Mouse (Mus musculus): ENCODE data around the gene Cog4.

DNA sequence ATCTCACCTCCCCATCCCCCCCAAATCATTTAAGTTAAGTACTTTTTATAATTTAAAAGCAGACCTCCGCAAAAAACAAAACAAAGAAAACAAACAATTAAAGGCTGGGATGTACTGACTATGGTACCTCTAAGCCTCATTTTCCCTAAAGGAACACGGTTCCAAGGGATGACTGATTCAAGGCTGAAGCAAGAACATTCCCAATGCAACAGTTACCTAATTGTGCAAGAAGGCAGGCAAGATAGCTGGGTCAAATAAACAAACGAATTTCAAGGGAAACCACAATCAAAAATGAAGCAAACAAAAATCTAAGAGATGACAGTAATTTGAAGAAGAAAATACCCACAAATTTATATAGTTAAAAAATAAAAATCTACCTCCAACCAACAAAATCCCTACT is 24.4 kb upstream of the Cog4 start:
- TF ChIP-seq CTCF (conservative IDR thresholded peaks at IDR 0.05 in 1 of 2, IDR thresholded peaks at IDR 0.05 in 1 of 2; ENCODE audit: low read depth in 2 of 2, low read length in 2 of 2) (no peak), NELFE (IDR thresholded peaks at IDR 0.05; ENCODE audit: low read depth, low read length) (no peak), EP300 (IDR thresholded peaks at IDR 0.05; ENCODE audit: low read length) (no peak), ZNF384 (IDR thresholded peaks at IDR 0.05; ENCODE audit: low read depth, low read length) (no peak), MAX (IDR thresholded peaks at IDR 0.05; ENCODE audit: low read length) (no peak), POLR2A (IDR thresholded peaks at IDR 0.05; ENCODE audit: low read depth, low read length) (no peak), JUN (IDR thresholded peaks at IDR 0.05; ENCODE audit: insufficient read depth, low read depth, low read length) (no peak)
